Mouse (Mus musculus) myocyte (in vitro differentiated cells): ENCODE results near the gene Bach2. TPM values are rescaled to one million over a fixed set of nuclear protein-coding genes. Genes with fewer than 3 reads are reported as not detected.
A peak's percentile ranks its signal among the peaks of the same experiment; 100 is the strongest.

Experiments used
- H3K27me3 ChIP-seq: one replicate; pipeline ENCODE4 v1.6.1; 2011; ENCODE audit not compliant: control insufficient read depth, insufficient read depth, insufficient read length
- H3K36me3 ChIP-seq: one replicate; pipeline ENCODE4 v1.6.1; 2011; ENCODE audit not compliant: control insufficient read depth, insufficient read depth
- H3K4me2 ChIP-seq: one replicate; pipeline ENCODE4 v1.6.1; 2011; ENCODE audit warnings: low read depth, control low read depth
- H3K4me3 ChIP-seq: one replicate; pipeline ENCODE4 v1.5.1; 2011; ENCODE audit warnings: mild to moderate bottlenecking, control low read depth, moderate library complexity
- H3K79me2 ChIP-seq: one replicate; pipeline ENCODE4 v1.6.1; 2011; ENCODE audit not compliant: control insufficient read depth, insufficient read depth
- H3ac ChIP-seq: one replicate; pipeline ENCODE4 v1.6.1; 2011; ENCODE audit not compliant: control insufficient read depth, insufficient read length
- CEBPB ChIP-seq: IDR thresholded peaks from 2 replicates; pipeline ENCODE4 v1.6.1; 2011; ENCODE audit warnings: mild to moderate bottlenecking, moderate library complexity; ENCODE audit not compliant: poor library complexity, insufficient read depth, severe bottlenecking
- E2F4 ChIP-seq: IDR thresholded peaks from one replicate; pipeline ENCODE4 v1.6.1; 2011; ENCODE audit warnings: mild to moderate bottlenecking, control low read depth, moderate library complexity; ENCODE audit not compliant: insufficient read depth
- MAX ChIP-seq: IDR thresholded peaks from one replicate; pipeline ENCODE4 v1.6.1; 2011; ENCODE audit warnings: low read depth, mild to moderate bottlenecking, control low read depth
- MYOD1 ChIP-seq, 3 experiments: IDR thresholded peaks; one replicate each; pipeline ENCODE4 v1.6.1; 2011; ENCODE audit warnings: control low read depth in 2 of 3, low read depth in 2 of 3, mild to moderate bottlenecking in 2 of 3, moderate library complexity in 1 of 3; ENCODE audit not compliant: insufficient read length in 2 of 3, control insufficient read depth in 1 of 3
- MYOG ChIP-seq, 3 experiments: IDR thresholded peaks; one replicate each; pipeline ENCODE4 v1.6.1; 2011; ENCODE audit warnings: control low read depth in 2 of 3, low read depth in 2 of 3, mild to moderate bottlenecking in 2 of 3; ENCODE audit not compliant: insufficient read length in 2 of 3, control insufficient read depth in 1 of 3, insufficient read depth in 1 of 3
- POLR2A ChIP-seq: IDR thresholded peaks from one replicate; pipeline ENCODE4 v1.6.1; 2011; ENCODE audit warnings: low read depth, mild to moderate bottlenecking, control low read depth, moderate library complexity; ENCODE audit not compliant: insufficient read length
- POLR2AphosphoS2 ChIP-seq: IDR thresholded peaks from one replicate; pipeline ENCODE4 v1.6.1; 2011; ENCODE audit warnings: low read depth, control low read depth; ENCODE audit not compliant: insufficient read length
- REST ChIP-seq: IDR thresholded peaks from one replicate; pipeline ENCODE4 v1.6.1; 2011; ENCODE audit warnings: mild to moderate bottlenecking, control low read depth, moderate library complexity; ENCODE audit not compliant: insufficient read depth, insufficient read length
- SRF ChIP-seq: IDR thresholded peaks from one replicate; pipeline ENCODE4 v1.6.1; 2011; ENCODE audit warnings: low read depth; ENCODE audit not compliant: control insufficient read depth, insufficient read length
- TCF12 ChIP-seq: IDR thresholded peaks from one replicate; pipeline ENCODE4 v1.6.1; 2011; ENCODE audit warnings: mild to moderate bottlenecking, control low read depth; ENCODE audit not compliant: poor library complexity, insufficient read depth, severe bottlenecking
- TCF3 ChIP-seq: IDR thresholded peaks from one replicate; pipeline ENCODE4 v1.6.1; 2011; ENCODE audit warnings: low read depth, control low read depth; ENCODE audit not compliant: insufficient read length
- USF1 ChIP-seq: IDR thresholded peaks from one replicate; pipeline ENCODE4 v1.6.1; 2011; ENCODE audit warnings: low read depth, mild to moderate bottlenecking, control low read depth, moderate library complexity
- polyA plus RNA-seq: library from polyadenylated mRNA; unstranded; fragments of >200 nt; fragmentation: generic; extraction: Trizol; gene quantifications from one replicate; pipeline ENCODE4 v1.2.1, GENCODE M21; 2012; ENCODE audit warnings: missing spikeins

The Bach2 gene
- polyA plus RNA-seq, 1 experiment: 0.29 TPM

- Histone ChIP-seq H3K27me3 (peaks cover 9% of the 10 kb centered on the region), H3K4me3 (no peak overlapping the region), H3K4me2 (no peak overlapping the region), H3K36me3 (no peaks in the 10 kb centered on the region), H3ac (no peak overlapping the region), H3K79me2 (no peaks in the 10 kb centered on the region)
- TF ChIP-seq POLR2A (no peak), POLR2AphosphoS2 (no peak), REST (no peak), MYOG (IDR thresholded peaks at IDR 0.05; ENCODE audit: control insufficient read depth in 1 of 3, insufficient read depth in 1 of 3, insufficient read length in 2 of 3, low read depth in 2 of 3) (no peak), MAX (no peak)
Measured at GRCm38 (mm10) chr4:32587543-32587942, 348.9 kb downstream of the Bach2 start.

- Histone ChIP-seq H3K4me3 (no peak overlapping the region), H3ac (no peak overlapping the region), H3K4me2 (no peak overlapping the region), H3K79me2 (no peaks in the 10 kb centered on the region), H3K27me3 (peaks cover 9% of the 10 kb centered on the region), H3K36me3 (no peaks in the 10 kb centered on the region)
- no peak for TF ChIP-seq POLR2A
- no peak for TF ChIP-seq SRF
- TF ChIP-seq MAX: no peak
- TF ChIP-seq E2F4: no peak
- TF ChIP-seq POLR2AphosphoS2: no peak
- TF ChIP-seq TCF12: no peak
- no peak for TF ChIP-seq CEBPB
Measured at GRCm38 (mm10) chr4:32588237-32588636, 349.6 kb downstream of the Bach2 start.

GRCm38 (mm10) chr4:32601135-32601534 lies 362.5 kb downstream of the Bach2 start:
- no peak overlapping the region for H3K4me3 ChIP-seq
- no peaks in the 10 kb centered on the region for H3K36me3 ChIP-seq
- no peaks in the 10 kb centered on the region for H3K27me3 ChIP-seq
- H3ac ChIP-seq: no peak overlapping the region
- H3K79me2 ChIP-seq: no peaks in the 10 kb centered on the region
- TF ChIP-seq MAX (peak; percentile 75), USF1 (peak; percentile 24), MYOD1 (IDR thresholded peaks at IDR 0.05; ENCODE audit: control insufficient read depth in 1 of 3, insufficient read length in 2 of 3, low read depth in 2 of 3) (no peak), CEBPB (no peak), POLR2AphosphoS2 (no peak), REST (peak; percentile 99), MYOG (IDR thresholded peaks at IDR 0.05; ENCODE audit: control insufficient read depth in 1 of 3, insufficient read depth in 1 of 3, insufficient read length in 2 of 3, low read depth in 2 of 3) (no peak), TCF3 (no peak), SRF (no peak), TCF12 (no peak), POLR2A (no peak), E2F4 (no peak)
- H3K4me2 ChIP-seq: no peak overlapping the region

- no peaks in the 10 kb centered on the region for H3K27me3 ChIP-seq
- H3K36me3 ChIP-seq: no peaks in the 10 kb centered on the region
- TF ChIP-seq MYOG (IDR thresholded peaks at IDR 0.05; ENCODE audit: control insufficient read depth in 1 of 3, insufficient read depth in 1 of 3, insufficient read length in 2 of 3, low read depth in 2 of 3) (no peak), E2F4 (no peak), USF1 (no peak), REST (no peak), SRF (no peak), TCF3 (no peak), TCF12 (no peak), CEBPB (no peak), MYOD1 (IDR thresholded peaks at IDR 0.05; ENCODE audit: control insufficient read depth in 1 of 3, insufficient read length in 2 of 3, low read depth in 2 of 3) (no peak), MAX (no peak), POLR2AphosphoS2 (no peak), POLR2A (no peak)
- no peak within 1 kb of the TSS for H3K4me3 ChIP-seq
- no peak within 1 kb of the TSS for H3K4me2 ChIP-seq
- no peaks in the 10 kb centered on the region for H3K79me2 ChIP-seq
- H3ac ChIP-seq: no peak within 1 kb of the TSS
Measured at GRCm38 (mm10) chr4:32602660-32603059, 364.1 kb downstream of the Bach2 start, which contains the start of gene Gja10. Gene Gja10, minus strand, starts transcription at chr4:32602760.

GRCm38 (mm10) chr4:32615034-32615881 lies 376.7 kb downstream of the Bach2 start, which contains the start of gene Casp8ap2:
Gene Casp8ap2, plus strand, starts transcription at chr4:32615451.
- Histone ChIP-seq H3K4me2 (peak within 1 kb of the TSS; percentile 93), H3ac (peak within 1 kb of the TSS; percentile 47), H3K79me2 (peaks cover 46% of the 10 kb centered on the region), H3K27me3 (no peaks in the 10 kb centered on the region), H3K36me3 (no peaks in the 10 kb centered on the region), H3K4me3 (peak within 1 kb of the TSS; percentile 59)
- TF ChIP-seq POLR2A (peak; percentile 75), MYOG (IDR thresholded peaks at IDR 0.05; ENCODE audit: control insufficient read depth in 1 of 3, insufficient read depth in 1 of 3, insufficient read length in 2 of 3, low read depth in 2 of 3) (no peak), POLR2AphosphoS2 (peak; percentile 73), TCF3 (no peak), REST (no peak), USF1 (no peak), TCF12 (no peak), SRF (no peak), MAX (no peak), MYOD1 (IDR thresholded peaks at IDR 0.05; ENCODE audit: control insufficient read depth in 1 of 3, insufficient read length in 2 of 3, low read depth in 2 of 3) (peak in 1 of 3 experiments; percentile 25), CEBPB (no peak), E2F4 (peak; percentile 92)
